Mouse (Mus musculus): Measurements from ENCODE around the gene Mia3. TPM values are rescaled to one million over a fixed set of nuclear protein-coding genes. Genes with fewer than 3 reads are reported as not detected.

The Mia3 gene
- total RNA-seq, 2 experiments from 2014 or later: 219 to 226 TPM

Other genes starting within 250 kb of the Mia3 start
- gene Disp1, start 148.0 kb downstream of the Mia3 start, total RNA-seq (2021): 1 to 10 TPM; 3.5 to 3.6 TPM
- gene Aida, start 73.0 kb downstream of the Mia3 start, total RNA-seq (2021): 10 to 100 TPM; 46.3 to 47.3 TPM
- 10 to 100 TPM; 52.1 to 59.6 TPM for gene Brox, start 72.3 kb downstream of the Mia3 start, total RNA-seq (2021)
- gene Taf1a, start 19.4 kb upstream of the Mia3 start, total RNA-seq (2021): 10 to 100 TPM; 17.2 to 21.2 TPM
- under 1 TPM; 0.15 to 0.20 TPM for gene Hhipl2, start 48.7 kb upstream of the Mia3 start, total RNA-seq (2021)